Mouse (Mus musculus) embryonic fibroblast, embryonic 13.5 days (primary cell): ENCODE results near the gene Cfap221.

Experiments used
- CTCF ChIP-seq: IDR thresholded peaks from 2 replicates; pipeline ENCODE4 v1.5.1; 2011; ENCODE audit warnings: mild to moderate bottlenecking, control low read depth, low read length, moderate library complexity, borderline replicate concordance; ENCODE audit not compliant: insufficient read depth
- POLR2A ChIP-seq: IDR thresholded peaks from 2 replicates; pipeline ENCODE4 v1.6.1; 2011; ENCODE audit warnings: low read depth, mild to moderate bottlenecking, control low read depth, low read length, moderate library complexity

DNA sequence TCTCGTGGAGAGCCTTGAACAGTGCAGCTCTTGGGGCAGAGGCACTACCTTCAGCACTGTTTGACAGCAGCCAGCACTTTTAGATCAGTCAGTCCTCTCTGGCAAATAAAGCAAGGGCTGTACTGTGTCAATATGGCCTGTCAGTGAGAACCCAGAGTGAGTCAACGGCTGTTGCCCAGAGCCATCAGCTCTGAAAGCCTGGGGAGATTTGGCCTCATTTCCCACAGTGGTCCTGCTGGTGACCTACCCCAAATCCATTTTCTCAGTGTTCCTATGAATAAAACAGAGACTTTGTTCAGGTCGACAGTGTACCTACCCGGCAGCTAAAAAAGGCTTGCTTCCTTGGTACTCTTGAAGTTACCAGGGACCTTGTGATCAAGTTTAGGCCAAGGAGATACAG is 105.2 kb downstream of the Cfap221 start:
- no peak for TF ChIP-seq POLR2A
- TF ChIP-seq CTCF: no peak
